Mouse (Mus musculus): ENCODE results near the gene Serpine1.
"Not testable (repeated sequence)": the region's sequence is repeated elsewhere in the genome, so short reads cannot be mapped to it uniquely, and the experiment has no call there.

Gene Serpine1

GRCm38 (mm10) chr5:137072079-137072960, at the start of gene Serpine1:
Gene Serpine1 (minus strand): TSS chr5:137072268.
- peak; percentile 74 for DNase-seq (ENCODE audit: low spot score)

- no peak for DNase-seq (ENCODE audit: low spot score)
Measured at GRCm38 (mm10) chr5:137121280-137121679, 49.2 kb upstream of the Serpine1 start.

GRCm38 (mm10) chr5:137118878-137119277, 46.8 kb upstream of the Serpine1 start:
- no peak for DNase-seq (ENCODE audit: low spot score)

- not testable (repeated sequence) for DNase-seq (ENCODE audit: low spot score)
Measured at GRCm38 (mm10) chr5:137117994-137118393, 45.9 kb upstream of the Serpine1 start.

- no peak for DNase-seq (ENCODE audit: low spot score)
Measured at GRCm38 (mm10) chr5:137116987-137117386, 44.9 kb upstream of the Serpine1 start.

GRCm38 (mm10) chr5:137115866-137116847, 44.1 kb upstream of the Serpine1 start, which contains the start of gene Trim56:
Gene Trim56 (minus strand): TSS chr5:137116209.
- peak; percentile 48 for DNase-seq (ENCODE audit: low spot score)

- DNase-seq (ENCODE audit: low spot score) = no peak
Measured at GRCm38 (mm10) chr5:137114891-137115561, 43.0 kb upstream of the Serpine1 start.

- no peak for DNase-seq (ENCODE audit: low spot score)
Measured at GRCm38 (mm10) chr5:137111542-137112408, 39.7 kb upstream of the Serpine1 start.

- no peak for DNase-seq (ENCODE audit: low spot score)
Measured at GRCm38 (mm10) chr5:137110863-137111262, 38.8 kb upstream of the Serpine1 start.

GRCm38 (mm10) chr5:137109941-137110593, 38.0 kb upstream of the Serpine1 start:
- no peak for DNase-seq (ENCODE audit: low spot score)

- no peak for DNase-seq (ENCODE audit: low spot score)
Measured at GRCm38 (mm10) chr5:137108111-137108510, 36.0 kb upstream of the Serpine1 start.

- DNase-seq (ENCODE audit: low spot score) = no peak
Measured at GRCm38 (mm10) chr5:137107670-137108069, 35.6 kb upstream of the Serpine1 start.

- DNase-seq (ENCODE audit: low spot score) = peak; percentile 53
Measured at GRCm38 (mm10) chr5:137107024-137107423, 35.0 kb upstream of the Serpine1 start.

GRCm38 (mm10) chr5:137106434-137106833, 34.4 kb upstream of the Serpine1 start:
- DNase-seq (ENCODE audit: low spot score) = no peak

GRCm38 (mm10) chr5:137103969-137104368, 31.9 kb upstream of the Serpine1 start:
- no peak for DNase-seq (ENCODE audit: low spot score)

- DNase-seq (ENCODE audit: low spot score) = peak; percentile 51
Measured at GRCm38 (mm10) chr5:137102575-137103522, 30.8 kb upstream of the Serpine1 start.

GRCm38 (mm10) chr5:137102078-137102477, 30.0 kb upstream of the Serpine1 start:
- DNase-seq (ENCODE audit: low spot score) = no peak

- no peak for DNase-seq (ENCODE audit: low spot score)
Measured at GRCm38 (mm10) chr5:137100660-137101059, 28.6 kb upstream of the Serpine1 start.

- DNase-seq (ENCODE audit: low spot score) = no peak
Measured at GRCm38 (mm10) chr5:137098418-137098817, 26.4 kb upstream of the Serpine1 start.

All from testis, postnatal 14 days (tissue).